In genomic region chr8:70791294-70791701, GRCm38 (mm10) we compare ENCODE assay signal across 8 mouse cellular contexts. TPM values are rescaled to one million over a fixed set of nuclear protein-coding genes. Genes with fewer than 3 reads are reported as not detected.
DNase-seq lines count a peak whose midpoint lies in the region; ATAC-seq and TF ChIP-seq lines count a peak whose summit lies in the region.

No protein-coding gene starts in this region.

- H3K27me3 ChIP-seq in G1E (ENCODE audit: insufficient read depth, low read length): no peaks in the 10 kb centered on the region; the same call in 1 of the 2 replicates
- no peaks in the 10 kb centered on the region for H3K27me3 ChIP-seq in forebrain, postnatal 0 days (ENCODE audit: insufficient read depth, low read length)
- H3K27me3 ChIP-seq in limb, embryonic 12.5 days: peaks cover 11% of the 10 kb centered on the region
- H3K27me3 ChIP-seq in midbrain, embryonic 15.5 days (replicated peaks): peaks cover 4% of the 10 kb centered on the region; the same call in 1 of the 2 replicates

- peaks cover 74% of the 10 kb centered on the region for H3K36me3 ChIP-seq in G1E (replicated peaks)
- peaks cover 32% of the 10 kb centered on the region for H3K36me3 ChIP-seq in forebrain, postnatal 0 days (ENCODE audit: insufficient read depth)
- H3K36me3 ChIP-seq in limb, embryonic 12.5 days: peaks cover 35% of the 10 kb centered on the region
- H3K36me3 ChIP-seq in midbrain, embryonic 15.5 days (replicated peaks): peaks cover 14% of the 10 kb centered on the region; the same call in 1 of the 2 replicates

- H3K4me2 ChIP-seq in forebrain, postnatal 0 days (ENCODE audit: low read depth): peak overlapping the region; percentile 85
- H3K4me2 ChIP-seq in limb, embryonic 12.5 days: peak overlapping the region; percentile 70
- H3K4me2 ChIP-seq in midbrain, embryonic 15.5 days: peak overlapping the region; percentile 53

- H3K4me3 ChIP-seq in G1E (ENCODE audit: low read depth, low read length): peak overlapping the region; percentile 90
- peak overlapping the region; percentile 63 for H3K4me3 ChIP-seq in forebrain, postnatal 0 days (ENCODE audit: low read depth, low read length)
- peak overlapping the region; percentile 73 for H3K4me3 ChIP-seq in limb, embryonic 12.5 days (replicated peaks)
- peak overlapping the region; percentile 59 for H3K4me3 ChIP-seq in midbrain, embryonic 15.5 days

- peak; percentile 60 for ATAC-seq in G1E (ENCODE audit: extremely low read depth, insufficient number of reproducible peaks, low FRiP score, poor library complexity, severe bottlenecking)
- ATAC-seq in forebrain, postnatal 0 days: no peak
- no peak for ATAC-seq in limb, embryonic 12.5 days (ENCODE audit: insufficient number of reproducible peaks, insufficient read depth, low FRiP score, low TSS enrichment, low read depth)
- ATAC-seq in midbrain, embryonic 15.5 days (replicated peaks): no peak

- H3K4me1 ChIP-seq in G1E (ENCODE audit: insufficient read depth, low read depth, low read length): peaks cover 82% of the 10 kb centered on the region
- peaks cover 16% of the 10 kb centered on the region for H3K4me1 ChIP-seq in forebrain, postnatal 0 days (ENCODE audit: insufficient read depth)
- H3K4me1 ChIP-seq in limb, embryonic 12.5 days (replicated peaks): peaks cover 51% of the 10 kb centered on the region
- peaks cover 36% of the 10 kb centered on the region for H3K4me1 ChIP-seq in midbrain, embryonic 15.5 days

- H3K9ac ChIP-seq in forebrain, postnatal 0 days: peak overlapping the region; percentile 87
- H3K9ac ChIP-seq in limb, embryonic 12.5 days (replicated peaks): peak overlapping the region; percentile 87
- peak overlapping the region; percentile 21; the same call in 1 of the 2 replicates for H3K9ac ChIP-seq in midbrain, embryonic 15.5 days

- H3K27ac ChIP-seq in forebrain, postnatal 0 days (ENCODE audit: low read depth, low read length): no peak overlapping the region
- H3K27ac ChIP-seq in limb, embryonic 12.5 days: peak overlapping the region; percentile 57; the same call in 1 of the 2 replicates
- no peak overlapping the region for H3K27ac ChIP-seq in midbrain, embryonic 15.5 days

- peak; percentile 78 to 80 for DNase-seq in B cell, adult 2 months
- DNase-seq in G1E (ENCODE audit: low spot score) (peak; percentile 84), adipocyte (ENCODE audit: low spot score) (no peak)
- DNase-seq in forebrain, postnatal 0 days: no peak
- peak; percentile 83 for DNase-seq in thymus, postnatal 25 days
- DNase-seq in testis, postnatal 14 days (ENCODE audit: low spot score): no peak

- WGBS in forebrain, postnatal 0 days: 78% methylated on average over 7 of the region's 7 CpGs
- WGBS in limb, embryonic 12.5 days: 81% methylated on average over 7 of the region's 7 CpGs
- 78% methylated on average over 7 of the region's 7 CpGs for WGBS in midbrain, embryonic 15.5 days

- H3K9me3 ChIP-seq in G1E (replicated peaks): no peaks in the 10 kb centered on the region
- H3K9me3 ChIP-seq in forebrain, postnatal 0 days (ENCODE audit: low read length): no peaks in the 10 kb centered on the region
- no peaks in the 10 kb centered on the region for H3K9me3 ChIP-seq in limb, embryonic 12.5 days
- no peaks in the 10 kb centered on the region for H3K9me3 ChIP-seq in midbrain, embryonic 15.5 days

- no peak for TF ChIP-seq CTCF in G1E (IDR thresholded peaks at IDR 0.05; ENCODE audit: low read depth, low read length)
- no peak for TF ChIP-seq CTCF in forebrain, postnatal 0 days (IDR thresholded peaks at IDR 0.05; ENCODE audit: low read depth)

RNA-seq across cellular contexts. Expression of gene Mast3, which starts 13.6 kb away (rescaled TPM):
- total RNA-seq in G1E (2014; fragmentation: Nextera tagmentation) (79.8 and 104 TPM in 2 replicates), G1E (2017) (15.7 and 18.9 TPM in 2 replicates)
- polyA plus RNA-seq in G1E (2012): 323 and 357 TPM in 2 replicates
- 26.2 and 60.0 TPM in 2 replicates for total RNA-seq in forebrain, postnatal 0 days (2014; rRNA removed)
- 20.3 and 25.2 TPM in 2 replicates for polyA plus RNA-seq in forebrain, postnatal 0 days (2015; fragmentation: Nextera tagmentation; extraction: Ambion mirVana)
- polyA plus RNA-seq in limb, embryonic 12.5 days (2016; fragmentation: Nextera tagmentation; extraction: Ambion mirVana): 13.2 and 14.5 TPM in 2 replicates
- 26.4 and 26.9 TPM in 2 replicates for polyA plus RNA-seq in midbrain, embryonic 15.5 days (2015; fragmentation: Nextera tagmentation; extraction: Ambion mirVana)

RNA-seq across cellular contexts. Expression of gene Pik3r2, which starts 14.8 kb away (rescaled TPM):
- total RNA-seq in G1E (2014; fragmentation: Nextera tagmentation): 7.1 and 16.3 TPM in 2 replicates
- total RNA-seq in G1E (2017): 11.8 and 13.3 TPM in 2 replicates
- 55.0 and 68.8 TPM in 2 replicates for polyA plus RNA-seq in G1E (2012)
- total RNA-seq in forebrain, postnatal 0 days (2014; rRNA removed): 160 and 170 TPM in 2 replicates
- 147 and 153 TPM in 2 replicates for polyA plus RNA-seq in forebrain, postnatal 0 days (2015; fragmentation: Nextera tagmentation; extraction: Ambion mirVana)
- polyA plus RNA-seq in limb, embryonic 12.5 days (2016; fragmentation: Nextera tagmentation; extraction: Ambion mirVana): 80.2 and 80.6 TPM in 2 replicates
- polyA plus RNA-seq in midbrain, embryonic 15.5 days (2015; fragmentation: Nextera tagmentation; extraction: Ambion mirVana): 113 TPM in 2 replicates

RNA-seq across cellular contexts. Expression of gene Il12rb1, which starts 17.0 kb away (rescaled TPM):
- total RNA-seq in G1E (2014; fragmentation: Nextera tagmentation): 1.9 and 2.7 TPM in 2 replicates
- 2.3 and 3.1 TPM in 2 replicates for total RNA-seq in G1E (2017)
- polyA plus RNA-seq in G1E (2012): 4.6 and 5.6 TPM in 2 replicates
- 0.05 TPM in 1 of 2 replicates, not detected in the other for total RNA-seq in forebrain, postnatal 0 days (2014; rRNA removed)
- not detected in 2 replicates for polyA plus RNA-seq in forebrain, postnatal 0 days (2015; fragmentation: Nextera tagmentation; extraction: Ambion mirVana)
- not detected in 2 replicates for polyA plus RNA-seq in limb, embryonic 12.5 days (2016; fragmentation: Nextera tagmentation; extraction: Ambion mirVana)
- 0.10 and 0.36 TPM in 2 replicates for polyA plus RNA-seq in midbrain, embryonic 15.5 days (2015; fragmentation: Nextera tagmentation; extraction: Ambion mirVana)

RNA-seq across cellular contexts. Expression of gene Mpv17l2, which starts 30.6 kb away (rescaled TPM):
- total RNA-seq in G1E (2014; fragmentation: Nextera tagmentation) (63.1 and 67.1 TPM in 2 replicates), G1E (2017) (13.5 and 13.9 TPM in 2 replicates)
- polyA plus RNA-seq in G1E (2012): 89.1 and 101 TPM in 2 replicates
- total RNA-seq in forebrain, postnatal 0 days (2014; rRNA removed): 33.7 and 39.9 TPM in 2 replicates
- 60.4 and 61.9 TPM in 2 replicates for polyA plus RNA-seq in forebrain, postnatal 0 days (2015; fragmentation: Nextera tagmentation; extraction: Ambion mirVana)
- 25.8 and 29.0 TPM in 2 replicates for polyA plus RNA-seq in limb, embryonic 12.5 days (2016; fragmentation: Nextera tagmentation; extraction: Ambion mirVana)
- polyA plus RNA-seq in midbrain, embryonic 15.5 days (2015; fragmentation: Nextera tagmentation; extraction: Ambion mirVana): 36.6 and 38.4 TPM in 2 replicates

RNA-seq across cellular contexts. Expression of gene Rab3a, which starts 36.8 kb away (rescaled TPM):
- 11.2 and 11.4 TPM in 2 replicates for total RNA-seq in G1E (2014; fragmentation: Nextera tagmentation)
- total RNA-seq in G1E (2017): 4.6 and 7.0 TPM in 2 replicates
- polyA plus RNA-seq in G1E (2012): 10.8 and 15.4 TPM in 2 replicates
- total RNA-seq in forebrain, postnatal 0 days (2014; rRNA removed): 450 and 499 TPM in 2 replicates
- polyA plus RNA-seq in forebrain, postnatal 0 days (2015; fragmentation: Nextera tagmentation; extraction: Ambion mirVana): 632 and 673 TPM in 2 replicates
- polyA plus RNA-seq in limb, embryonic 12.5 days (2016; fragmentation: Nextera tagmentation; extraction: Ambion mirVana): 13.7 and 13.8 TPM in 2 replicates
- polyA plus RNA-seq in midbrain, embryonic 15.5 days (2015; fragmentation: Nextera tagmentation; extraction: Ambion mirVana): 473 and 487 TPM in 2 replicates

Comparison
In these comparisons a context has a peak if more than half of its experiments do, and no peak if none do; other contexts are left out.
1. DNase-seq: peak in B cell, adult 2 months (2 of 2), G1E (single experiment) and thymus, postnatal 25 days (single experiment); none in forebrain, postnatal 0 days (single experiment), testis, postnatal 14 days (single experiment) and adipocyte (single experiment).
2. H3K9ac ChIP-seq: peak in every context shown above with its lines; median percentile 87 in forebrain, postnatal 0 days; 87 in limb, embryonic 12.5 days; 21 in midbrain, embryonic 15.5 days.
3. RNA of gene Mast3, which starts 13.6 kb away (polyA plus RNA-seq): 323 to 357 TPM in G1E; 26.4 to 26.9 TPM in midbrain, embryonic 15.5 days, 20.3 to 25.2 TPM in forebrain, postnatal 0 days and 13.2 to 14.5 TPM in limb, embryonic 12.5 days; every median in the first group is over 10 times any median in the second.
4. Peak in every context shown above with its lines, with median percentiles within 50 percentile points of each other: H3K4me3 ChIP-seq and H3K4me2 ChIP-seq.